Mouse (Mus musculus) G1E (cell line): ENCODE results near the gene Neurl1a. TPM values are rescaled to one million over a fixed set of nuclear protein-coding genes. Genes with fewer than 3 reads are reported as not detected.

Experiments
- ATAC-seq: 2 replicates; pipeline ENCODE4 v1.8.0; 2016; ENCODE audit warnings: mild to moderate bottlenecking; ENCODE audit not compliant: insufficient number of reproducible peaks, poor library complexity, low FRiP score, severe bottlenecking; ENCODE audit errors: extremely low read depth
- DNase-seq: peaks from one replicate; pipeline ENCODE4 v3.0.0; 2012; ENCODE audit warnings: low spot score
- H3K27me3 ChIP-seq: 2 replicates; pipeline ENCODE4 v1.6.1; 2012; ENCODE audit warnings: mild to moderate bottlenecking, low read length, inconsistent platforms; ENCODE audit not compliant: insufficient read depth
- H3K36me3 ChIP-seq: replicated peaks from 2 replicates; pipeline ENCODE3; 2012; ENCODE audit warnings: mild to moderate bottlenecking, inconsistent platforms
- H3K4me1 ChIP-seq: 2 replicates; pipeline ENCODE4 v1.6.1; 2012; ENCODE audit warnings: low read depth, low read length, inconsistent platforms, mixed read lengths; ENCODE audit not compliant: insufficient read depth
- H3K4me3 ChIP-seq: 2 replicates; pipeline ENCODE4 v1.5.1; 2012; ENCODE audit warnings: low read depth, mild to moderate bottlenecking, inconsistent platforms, low read length, moderate library complexity, mixed read lengths
- H3K9me3 ChIP-seq: replicated peaks from 2 replicates; pipeline ENCODE4 v1.6.1; 2012; ENCODE audit warnings: inconsistent platforms
- CTCF ChIP-seq: IDR thresholded peaks from 2 replicates; pipeline ENCODE4 v1.5.1; 2012; ENCODE audit warnings: low read depth, low read length, inconsistent platforms, mixed read lengths
- GATA1 ChIP-seq: IDR thresholded peaks from 2 replicates; pipeline ENCODE4 v1.6.1; 2012; ENCODE audit warnings: borderline replicate concordance, low read length, inconsistent platforms, mixed read lengths
- GATA2 ChIP-seq: IDR thresholded peaks from 2 replicates; pipeline ENCODE4 v1.6.1; 2012; ENCODE audit warnings: low read depth, low read length, inconsistent platforms, borderline replicate concordance
- POLR2AphosphoS5 ChIP-seq: IDR thresholded peaks from 2 replicates; pipeline ENCODE4 v1.6.1; 2012; ENCODE audit warnings: low read depth, low read length, inconsistent platforms; ENCODE audit not compliant: insufficient replicate concordance
- TAL1 ChIP-seq: conservative IDR thresholded peaks from 2 replicates; pipeline ENCODE4 v1.6.1; 2012; ENCODE audit warnings: low read depth, low read length, inconsistent platforms, mixed read lengths
- polyA plus RNA-seq: library from polyadenylated mRNA; stranded (reverse); fragments of >175 nt; gene quantifications from 2 replicates; pipeline ENCODE4 v1.2.3, GENCODE M21; 2012
- total RNA-seq, 2 experiments: library from RNA; stranded (forward) in 1 of 2; stranded (reverse) in 1 of 2; fragments of 200-1000 nt in 1 of 2; fragments of >200 nt in 1 of 2; fragmentation: Nextera tagmentation in 1 of 2; gene quantifications; 2 replicates each; pipeline ENCODE4 v1.2.3; 2014 to 2017

Neurl1a gene
- total and polyA plus RNA-seq, 3 experiments = 0.05 TPM; not detected in 2

DNA sequence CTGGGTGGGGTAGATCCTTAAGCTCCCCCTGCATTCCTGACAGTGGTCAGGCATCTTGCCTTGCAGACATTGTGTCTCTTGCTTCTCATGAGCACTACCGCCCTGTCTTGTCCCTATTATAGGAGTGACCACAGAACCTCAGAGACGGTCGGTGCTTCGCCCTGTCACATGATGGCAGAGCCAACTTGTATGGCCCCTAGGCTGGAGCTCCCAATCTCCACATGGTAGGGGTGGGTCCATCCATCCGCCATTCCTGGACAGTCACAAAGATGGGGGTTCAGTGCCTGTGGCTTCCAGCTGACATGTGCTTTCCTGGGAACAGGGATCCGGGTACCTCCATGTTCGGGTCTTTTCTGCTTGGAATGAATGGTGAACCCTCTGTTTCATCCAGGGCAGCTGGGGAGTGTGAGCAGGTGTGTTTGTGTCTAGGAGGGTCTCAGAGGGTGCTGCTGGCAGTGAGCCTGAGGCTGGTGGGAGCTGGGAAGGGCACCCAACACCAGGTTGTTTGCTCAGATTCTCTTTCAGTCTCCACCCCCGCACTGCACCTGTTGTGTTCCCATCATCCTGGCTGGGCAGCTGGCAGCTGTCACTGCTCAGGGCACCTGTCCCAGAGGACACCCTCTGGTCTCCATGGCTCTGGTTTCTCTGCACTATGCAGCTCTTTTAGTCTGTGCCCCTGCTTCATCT, 43.7 kb downstream of the Neurl1a start:
- TF ChIP-seq GATA1 (no peak), POLR2AphosphoS5 (no peak), GATA2 (no peak)

DNA sequence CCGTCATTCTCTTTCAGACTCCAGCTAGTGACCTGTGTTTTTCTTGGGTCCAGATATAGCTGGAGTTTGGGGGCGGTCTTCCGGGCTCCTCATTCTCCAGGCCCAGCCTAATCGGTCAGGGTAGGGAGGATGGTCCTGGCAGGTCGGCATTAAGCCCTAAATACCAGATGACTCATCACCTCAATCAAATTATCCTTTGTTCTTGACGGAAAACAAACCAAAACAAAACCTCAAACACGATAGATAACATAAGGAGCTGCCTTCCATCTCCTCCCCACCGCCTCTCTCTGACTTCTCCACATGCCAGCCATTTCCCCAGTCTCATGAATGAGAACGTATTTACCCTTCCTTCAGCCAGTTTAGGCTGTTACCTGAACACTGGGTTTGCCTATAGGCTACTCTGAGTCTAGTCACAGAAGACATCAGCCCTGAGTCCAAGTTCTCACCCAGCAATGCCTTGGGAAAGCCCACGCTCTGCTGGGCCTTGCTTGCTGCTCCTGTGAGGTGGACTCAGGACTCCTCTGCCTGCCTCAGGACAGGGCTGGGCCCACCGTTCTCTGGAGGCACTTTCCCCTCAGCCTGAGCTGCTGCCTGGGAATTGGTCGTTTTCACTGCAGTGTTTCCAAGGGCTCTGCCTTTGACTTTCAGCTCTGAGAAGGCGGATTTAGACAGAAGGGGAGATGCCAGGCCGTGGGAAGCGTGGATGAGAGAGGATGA, 44.4 kb downstream of the Neurl1a start:
- no peak for DNase-seq
- ATAC-seq = no peak
- no peak for TF ChIP-seq TAL1
- TF ChIP-seq GATA1 = no peak
- no peak for TF ChIP-seq POLR2AphosphoS5
- no peak for TF ChIP-seq GATA2
- no peak for TF ChIP-seq CTCF
- Histone ChIP-seq H3K4me1 (no peaks in the 10 kb centered on the region), H3K4me3 (no peak overlapping the region), H3K36me3 (no peaks in the 10 kb centered on the region), H3K27me3 (peaks cover 6% of the 10 kb centered on the region), H3K9me3 (no peaks in the 10 kb centered on the region)

More for the DNA sequence above, 43.7 kb downstream of the Neurl1a start:
- Histone ChIP-seq H3K27me3 (peaks cover 6% of the 10 kb centered on the region), H3K4me1 (no peaks in the 10 kb centered on the region), H3K36me3 (no peaks in the 10 kb centered on the region), H3K9me3 (no peaks in the 10 kb centered on the region), H3K4me3 (no peak overlapping the region)
- no peak for ATAC-seq
- no peak for DNase-seq

DNA sequence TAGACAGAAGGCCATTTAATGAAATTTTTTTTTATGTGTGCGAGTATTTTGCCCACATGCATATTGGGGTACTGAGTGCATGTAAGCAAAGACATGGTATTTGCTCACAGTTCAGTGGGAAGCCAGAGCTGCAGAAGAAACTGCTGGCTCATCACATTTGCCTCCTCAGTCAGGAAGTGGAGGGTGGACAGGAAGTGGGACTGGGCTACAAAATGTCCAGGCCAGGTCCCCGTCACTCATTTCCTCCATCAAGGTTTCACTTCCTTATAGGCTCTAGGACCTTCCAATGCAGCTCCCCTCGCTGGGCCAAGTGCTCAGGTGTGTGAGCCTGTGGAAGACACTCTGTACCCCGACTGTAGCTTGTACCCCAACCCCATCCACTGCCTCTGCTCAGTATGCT, 46.1 kb downstream of the Neurl1a start:
- Histone ChIP-seq H3K4me3 (no peak overlapping the region), H3K4me1 (no peaks in the 10 kb centered on the region)
- no peak for ATAC-seq

DNA sequence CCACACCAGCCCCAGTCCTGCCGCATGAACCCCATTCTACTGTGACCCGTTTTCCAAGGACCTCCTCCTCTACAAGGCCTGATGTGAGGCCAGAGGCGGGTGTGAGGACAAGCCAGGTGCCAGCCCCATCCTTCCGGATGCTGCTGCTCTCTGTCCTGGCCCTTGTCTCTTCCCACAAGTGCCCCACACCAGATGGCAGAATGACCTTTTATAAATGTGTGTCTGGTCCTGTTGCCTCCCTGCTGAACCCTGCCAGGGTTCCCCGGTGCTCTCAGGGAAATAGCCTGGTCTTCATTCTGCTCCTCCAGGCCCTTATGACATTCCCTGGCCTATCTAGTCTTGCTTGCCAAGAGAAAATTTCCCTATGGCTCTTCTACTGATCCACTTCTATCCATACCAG, 47.2 kb downstream of the Neurl1a start:
- no peak for TF ChIP-seq POLR2AphosphoS5
- TF ChIP-seq GATA2 = no peak
- no peak for TF ChIP-seq GATA1
- TF ChIP-seq CTCF = no peak
- no peak for TF ChIP-seq TAL1

More for the DNA sequence above, 46.1 kb downstream of the Neurl1a start:
- Histone ChIP-seq H3K9me3 (no peaks in the 10 kb centered on the region), H3K27me3 (peaks cover 9% of the 10 kb centered on the region), H3K36me3 (no peaks in the 10 kb centered on the region)
- TF ChIP-seq GATA1 (no peak), CTCF (no peak)
- no peak for DNase-seq

DNA sequence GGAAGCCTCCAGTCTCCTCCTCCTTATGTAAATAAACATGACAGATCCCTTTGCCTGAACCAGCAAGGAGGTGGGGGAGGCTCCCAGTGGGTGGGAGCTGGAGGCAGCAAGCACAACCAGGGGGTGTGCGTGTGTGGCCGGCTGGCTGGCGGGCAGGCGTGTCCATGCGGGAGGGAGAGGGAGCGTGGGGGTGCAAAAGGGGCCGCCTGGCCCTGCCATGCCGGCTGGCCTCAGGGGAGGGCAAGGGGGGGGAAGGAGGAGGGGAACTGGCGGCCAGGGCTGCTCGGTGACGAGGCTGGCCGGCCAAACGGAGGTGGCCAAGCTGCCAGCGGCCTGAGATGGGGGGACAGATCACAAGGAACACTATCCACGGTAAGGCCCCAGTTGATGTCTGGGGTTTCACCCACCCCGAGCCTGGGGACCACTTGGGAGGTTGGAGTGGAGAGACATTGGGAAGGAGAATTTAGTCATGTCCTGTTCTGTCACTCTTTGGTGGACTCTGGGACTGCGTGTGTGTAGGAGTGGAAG, 50.2 kb downstream of the Neurl1a start:
- Histone ChIP-seq H3K27me3 (peaks cover 3% of the 10 kb centered on the region; the same call in 1 of the 2 replicates), H3K4me1 (no peaks in the 10 kb centered on the region), H3K9me3 (no peaks in the 10 kb centered on the region), H3K36me3 (no peaks in the 10 kb centered on the region), H3K4me3 (no peak overlapping the region)
- TF ChIP-seq TAL1 (no peak), GATA1 (no peak), POLR2AphosphoS5 (no peak), CTCF (no peak), GATA2 (no peak)
- DNase-seq (no peak), ATAC-seq (no peak)

More for the DNA sequence above, 47.2 kb downstream of the Neurl1a start:
- no peak for DNase-seq
- H3K9me3 ChIP-seq = no peaks in the 10 kb centered on the region
- no peaks in the 10 kb centered on the region for H3K4me1 ChIP-seq
- no peak for ATAC-seq
- no peak overlapping the region for H3K4me3 ChIP-seq
- no peaks in the 10 kb centered on the region for H3K36me3 ChIP-seq
- H3K27me3 ChIP-seq = peaks cover 9% of the 10 kb centered on the region

DNA sequence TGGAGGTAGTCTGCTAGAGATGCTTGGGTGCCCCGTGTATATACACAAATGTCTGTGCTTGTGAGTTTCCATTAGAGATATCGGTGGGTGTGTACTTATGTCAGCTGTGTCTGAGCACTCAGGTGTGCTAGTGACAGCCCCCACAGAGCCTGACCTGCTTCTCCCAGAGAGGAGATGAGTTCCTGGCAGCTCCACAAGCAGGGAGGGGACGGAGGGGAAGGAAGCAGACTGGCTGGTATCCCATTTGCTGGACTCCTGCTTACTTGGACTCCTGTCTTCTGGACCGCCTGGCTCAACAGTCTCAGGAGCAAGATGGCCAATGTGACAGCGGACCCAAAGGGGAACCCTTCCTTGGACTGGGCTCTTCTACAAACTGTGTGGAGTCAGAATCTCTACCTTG, 50.8 kb downstream of the Neurl1a start:
- no peak for TF ChIP-seq GATA1
- ATAC-seq = no peak

More for the DNA sequence above, 50.8 kb downstream of the Neurl1a start:
- Histone ChIP-seq H3K27me3 (peaks cover 3% of the 10 kb centered on the region; the same call in 1 of the 2 replicates), H3K4me1 (no peaks in the 10 kb centered on the region), H3K4me3 (no peak overlapping the region), H3K9me3 (no peaks in the 10 kb centered on the region), H3K36me3 (no peaks in the 10 kb centered on the region)
- DNase-seq = no peak
